Mouse (Mus musculus) thymus, adult 2 months (tissue): Measurements from ENCODE around the gene Ctcf. TPM values are rescaled to one million over a fixed set of nuclear protein-coding genes. Genes with fewer than 3 reads are reported as not detected.
A peak's percentile ranks its signal among the peaks of the same experiment; 100 is the strongest.

Experiments used
- DNase-seq: peaks from one replicate; pipeline ENCODE4 v3.0.0; 2021
- H3K27ac ChIP-seq: fragments of 200-500 bp; 2 replicates; pipeline ENCODE4 v1.5.1; 2012; ENCODE audit warnings: low read length, control low read depth; ENCODE audit not compliant: control insufficient read depth, insufficient read depth
- H3K27me3 ChIP-seq: fragments of 200-500 bp; 2 replicates; pipeline ENCODE4 v1.6.1; 2012; ENCODE audit warnings: mild to moderate bottlenecking, low read length, moderate library complexity, mixed read lengths; ENCODE audit not compliant: control insufficient read depth, insufficient read depth
- H3K36me3 ChIP-seq: fragments of 200-500 bp; 2 replicates; pipeline ENCODE4 v1.6.1; 2012; ENCODE audit warnings: mild to moderate bottlenecking, low read length, moderate library complexity; ENCODE audit not compliant: control insufficient read depth, insufficient read depth
- H3K4me1 ChIP-seq: fragments of 200-500 bp; replicated peaks from 2 replicates; pipeline ENCODE4 v1.6.1; 2012; ENCODE audit warnings: low read length; ENCODE audit not compliant: control insufficient read depth, insufficient read depth
- H3K4me3 ChIP-seq: fragments of 200-500 bp; 2 replicates; pipeline ENCODE4 v1.5.1; 2012; ENCODE audit warnings: mild to moderate bottlenecking, low read length, control low read depth, moderate library complexity; ENCODE audit not compliant: control insufficient read depth, insufficient read depth
- CTCF ChIP-seq: fragments of 200-500 bp; IDR thresholded peaks from 2 replicates; pipeline ENCODE4 v1.5.1; 2012; ENCODE audit warnings: mild to moderate bottlenecking, control low read depth, low read length, moderate library complexity, borderline replicate concordance; ENCODE audit not compliant: control insufficient read depth, poor library complexity, insufficient read depth; ENCODE audit errors: extremely low read depth
- POLR2A ChIP-seq: fragments of 200-500 bp; IDR thresholded peaks from 2 replicates; pipeline ENCODE4 v1.6.1; 2012; ENCODE audit warnings: mild to moderate bottlenecking, low read length, control low read depth, moderate library complexity; ENCODE audit not compliant: control insufficient read depth, poor library complexity, insufficient read depth; ENCODE audit errors: extremely low read depth
- WGBS: fragments of 180-500 bp; shearing (Covaris S2); methylation state at CpG from one replicate; pipeline ENCODE4 v1.1.7; 2018; 5-methylcytosine and 5-hydroxymethylcytosine counted together
- polyA plus RNA-seq: library from polyadenylated mRNA; depleted of rRNA; stranded (reverse); fragments of >200 nt; gene quantifications from 2 replicates; pipeline ENCODE4 v1.2.3, GENCODE M21; 2012

Ctcf gene
- polyA plus RNA-seq, 1 experiment = 67.0 TPM

GRCm38 (mm10) chr8:105685325-105685724 is 49.0 kb downstream of the Ctcf start:
- peaks cover 58% of the 10 kb centered on the region for H3K36me3 ChIP-seq
- 51% methylated on average over 7 of the region's 7 CpGs for WGBS
- TF ChIP-seq POLR2A (no peak), CTCF (no peak)
- peaks cover 35% of the 10 kb centered on the region for H3K4me1 ChIP-seq
- peak overlapping the region; percentile 7 for H3K4me3 ChIP-seq
- H3K27ac ChIP-seq = peak overlapping the region; percentile 78
- no peak for DNase-seq
- H3K27me3 ChIP-seq = no peaks in the 10 kb centered on the region

- peak; percentile 99 for DNase-seq
- H3K27ac ChIP-seq = peak within 1 kb of the TSS; percentile 95
- WGBS = 1% methylated on average over 26 of the region's 26 CpGs
- peaks cover 35% of the 10 kb centered on the region for H3K4me1 ChIP-seq
- peaks cover 58% of the 10 kb centered on the region for H3K36me3 ChIP-seq
- H3K4me3 ChIP-seq = peak within 1 kb of the TSS; percentile 60
- H3K27me3 ChIP-seq = no peaks in the 10 kb centered on the region
- TF ChIP-seq POLR2A (peak; percentile 92), CTCF (peak; percentile 95; the same call in 1 of the 2 replicates)
Observed at GRCm38 (mm10) chr8:105685796-105686308, 49.5 kb downstream of the Ctcf start, which contains the start of gene Carmil2. Carmil2 (plus strand) TSS chr8:105686274.

GRCm38 (mm10) chr8:105686551-105686950 is 50.2 kb downstream of the Ctcf start:
- H3K36me3 ChIP-seq = peaks cover 58% of the 10 kb centered on the region
- peak overlapping the region; percentile 60 for H3K4me3 ChIP-seq
- no peaks in the 10 kb centered on the region for H3K27me3 ChIP-seq
- 2% methylated on average over 6 of the region's 6 CpGs for WGBS
- H3K4me1 ChIP-seq = peaks cover 35% of the 10 kb centered on the region
- DNase-seq = peak; percentile 50
- peak overlapping the region; percentile 95 for H3K27ac ChIP-seq
- TF ChIP-seq POLR2A = no peak
- TF ChIP-seq CTCF = no peak

- Histone ChIP-seq H3K27me3 (no peaks in the 10 kb centered on the region), H3K4me3 (no peak overlapping the region), H3K4me1 (peaks cover 35% of the 10 kb centered on the region), H3K27ac (peak overlapping the region; percentile 95; the same call in 1 of the 2 replicates), H3K36me3 (peaks cover 57% of the 10 kb centered on the region)
- TF ChIP-seq CTCF (no peak), POLR2A (no peak)
- 91% methylated on average over 8 of the region's 8 CpGs for WGBS
- DNase-seq = no peak
Observed at GRCm38 (mm10) chr8:105687512-105687911, 51.1 kb downstream of the Ctcf start.

GRCm38 (mm10) chr8:105688242-105688752 is 51.9 kb downstream of the Ctcf start:
- Histone ChIP-seq H3K27ac (no peak overlapping the region), H3K27me3 (no peaks in the 10 kb centered on the region), H3K4me1 (peaks cover 35% of the 10 kb centered on the region), H3K4me3 (no peak overlapping the region), H3K36me3 (peaks cover 57% of the 10 kb centered on the region)
- TF ChIP-seq CTCF (no peak), POLR2A (no peak)
- WGBS = 94% methylated on average over 14 of the region's 14 CpGs
- DNase-seq = no peak

GRCm38 (mm10) chr8:105689256-105689982 is 53.1 kb downstream of the Ctcf start:
- no peak for DNase-seq
- Histone ChIP-seq H3K27ac (no peak overlapping the region), H3K36me3 (peaks cover 61% of the 10 kb centered on the region), H3K27me3 (no peaks in the 10 kb centered on the region), H3K4me1 (peaks cover 31% of the 10 kb centered on the region), H3K4me3 (no peak overlapping the region)
- WGBS = 96% methylated on average over 35 of the region's 35 CpGs
- TF ChIP-seq POLR2A (no peak), CTCF (no peak)
